Mouse (Mus musculus) E14TG2a.4 (cell line): Measurements from ENCODE around the gene Optn.

ENCODE experiments used
- CTCF ChIP-seq: conservative IDR thresholded peaks from 2 replicates; pipeline ENCODE4 v1.5.1; 2014; ENCODE audit warnings: low read length
- NANOG ChIP-seq: IDR thresholded peaks from 2 replicates; pipeline ENCODE4 v1.6.1; 2014; ENCODE audit warnings: borderline replicate concordance, low read length, mixed read lengths

GRCm38 (mm10) chr2:5058436-5058835 lies 5.4 kb downstream of the Optn start:
- TF ChIP-seq CTCF (no peak), NANOG (no peak)
